Mouse (Mus musculus): ENCODE data around the gene D17Wsu92e. TPM values are rescaled to one million over a fixed set of nuclear protein-coding genes. Genes with fewer than 3 reads are reported as not detected.
A peak's percentile ranks its signal among the peaks of the same experiment; 100 is the strongest.

Gene D17Wsu92e
- polyA plus RNA-seq, 1 experiment from 2014 or later: 10.3 TPM

- 54% methylated on average over 1 of the region's 1 CpGs for WGBS
- no peak for ATAC-seq
- H3K4me3 ChIP-seq (ENCODE audit: low read length): no peak overlapping the region
- no peaks in the 10 kb centered on the region for H3K9me3 ChIP-seq (ENCODE audit: control insufficient read depth, low read length)
- H3K27me3 ChIP-seq (replicated peaks; ENCODE audit: control insufficient read depth, insufficient read depth, low read length): no peaks in the 10 kb centered on the region
- H3K27ac ChIP-seq (ENCODE audit: low read depth, low read length): no peak overlapping the region
- H3K4me1 ChIP-seq (ENCODE audit: control insufficient read depth, insufficient read depth, low read depth, low read length): peaks cover 10% of the 10 kb centered on the region
- H3K4me2 ChIP-seq (ENCODE audit: low read length): no peak overlapping the region
- no peaks in the 10 kb centered on the region for H3K36me3 ChIP-seq (ENCODE audit: control insufficient read depth, insufficient read depth, low read length)
- H3K9ac ChIP-seq (ENCODE audit: low read depth, low read length): no peak overlapping the region
Observed at GRCm38 (mm10) chr17:27824941-27825340, 4.5 kb upstream of the D17Wsu92e start.

GRCm38 (mm10) chr17:27823142-27823905 is 2.9 kb upstream of the D17Wsu92e start:
- Histone ChIP-seq H3K36me3 (ENCODE audit: control insufficient read depth, insufficient read depth, low read length) (no peaks in the 10 kb centered on the region), H3K9ac (ENCODE audit: low read depth, low read length) (no peak overlapping the region), H3K27ac (ENCODE audit: low read depth, low read length) (no peak overlapping the region), H3K9me3 (ENCODE audit: control insufficient read depth, low read length) (no peaks in the 10 kb centered on the region), H3K4me3 (ENCODE audit: low read length) (no peak overlapping the region), H3K4me2 (ENCODE audit: low read length) (no peak overlapping the region), H3K4me1 (ENCODE audit: control insufficient read depth, insufficient read depth, low read depth, low read length) (peaks cover 22% of the 10 kb centered on the region), H3K27me3 (replicated peaks; ENCODE audit: control insufficient read depth, insufficient read depth, low read length) (no peaks in the 10 kb centered on the region)
- 81% methylated on average over 9 of the region's 9 CpGs for WGBS
- no peak for ATAC-seq

GRCm38 (mm10) chr17:27821407-27822338 is 1.2 kb upstream of the D17Wsu92e start:
- Histone ChIP-seq H3K9me3 (ENCODE audit: control insufficient read depth, low read length) (no peaks in the 10 kb centered on the region), H3K4me3 (ENCODE audit: low read length) (peak overlapping the region; percentile 90), H3K9ac (ENCODE audit: low read depth, low read length) (peak overlapping the region; percentile 87), H3K27ac (ENCODE audit: low read depth, low read length) (peak overlapping the region; percentile 90), H3K4me2 (ENCODE audit: low read length) (peak overlapping the region; percentile 78), H3K4me1 (ENCODE audit: control insufficient read depth, insufficient read depth, low read depth, low read length) (peaks cover 27% of the 10 kb centered on the region), H3K36me3 (ENCODE audit: control insufficient read depth, insufficient read depth, low read length) (no peaks in the 10 kb centered on the region), H3K27me3 (replicated peaks; ENCODE audit: control insufficient read depth, insufficient read depth, low read length) (no peaks in the 10 kb centered on the region)
- 58% methylated on average over 9 of the region's 9 CpGs for WGBS
- no peak for ATAC-seq

GRCm38 (mm10) chr17:27819971-27820567 is 379 bp downstream of the D17Wsu92e start:
- peaks cover 23% of the 10 kb centered on the region for H3K4me1 ChIP-seq (ENCODE audit: control insufficient read depth, insufficient read depth, low read depth, low read length)
- peak overlapping the region; percentile 94 for H3K9ac ChIP-seq (ENCODE audit: low read depth, low read length)
- H3K27ac ChIP-seq (ENCODE audit: low read depth, low read length): peak overlapping the region; percentile 88
- H3K27me3 ChIP-seq (replicated peaks; ENCODE audit: control insufficient read depth, insufficient read depth, low read length): no peaks in the 10 kb centered on the region
- H3K36me3 ChIP-seq (ENCODE audit: control insufficient read depth, insufficient read depth, low read length): no peaks in the 10 kb centered on the region
- H3K4me3 ChIP-seq (ENCODE audit: low read length): peak overlapping the region; percentile 90
- no peaks in the 10 kb centered on the region for H3K9me3 ChIP-seq (ENCODE audit: control insufficient read depth, low read length)
- H3K4me2 ChIP-seq (ENCODE audit: low read length): peak overlapping the region; percentile 89
- ATAC-seq: peak; percentile 84
- under 1% methylated on average over 49 of the region's 62 CpGs for WGBS

- no peak for ATAC-seq
- Histone ChIP-seq H3K4me3 (ENCODE audit: low read length) (peak overlapping the region; percentile 90), H3K9me3 (ENCODE audit: control insufficient read depth, low read length) (no peaks in the 10 kb centered on the region), H3K9ac (ENCODE audit: low read depth, low read length) (peak overlapping the region; percentile 94), H3K27me3 (replicated peaks; ENCODE audit: control insufficient read depth, insufficient read depth, low read length) (no peaks in the 10 kb centered on the region), H3K27ac (ENCODE audit: low read depth, low read length) (peak overlapping the region; percentile 88), H3K4me1 (ENCODE audit: control insufficient read depth, insufficient read depth, low read depth, low read length) (peaks cover 23% of the 10 kb centered on the region), H3K36me3 (ENCODE audit: control insufficient read depth, insufficient read depth, low read length) (no peaks in the 10 kb centered on the region), H3K4me2 (ENCODE audit: low read length) (peak overlapping the region; percentile 89)
- WGBS: under 1% methylated on average over 20 of the region's 20 CpGs
Observed at GRCm38 (mm10) chr17:27819521-27819970, 902 bp downstream of the D17Wsu92e start.

- Histone ChIP-seq H3K4me3 (ENCODE audit: low read length) (peak overlapping the region; percentile 90), H3K9me3 (ENCODE audit: control insufficient read depth, low read length) (no peaks in the 10 kb centered on the region), H3K27ac (ENCODE audit: low read depth, low read length) (no peak overlapping the region), H3K4me2 (ENCODE audit: low read length) (peak overlapping the region; percentile 89), H3K36me3 (ENCODE audit: control insufficient read depth, insufficient read depth, low read length) (no peaks in the 10 kb centered on the region), H3K9ac (ENCODE audit: low read depth, low read length) (peak overlapping the region; percentile 94), H3K27me3 (replicated peaks; ENCODE audit: control insufficient read depth, insufficient read depth, low read length) (no peaks in the 10 kb centered on the region), H3K4me1 (ENCODE audit: control insufficient read depth, insufficient read depth, low read depth, low read length) (peaks cover 23% of the 10 kb centered on the region)
- no peak for ATAC-seq
- 24% methylated on average over 7 of the region's 7 CpGs for WGBS
Observed at GRCm38 (mm10) chr17:27819011-27819410, 1.4 kb downstream of the D17Wsu92e start.

- ATAC-seq: no peak
- H3K36me3 ChIP-seq (ENCODE audit: control insufficient read depth, insufficient read depth, low read length): no peaks in the 10 kb centered on the region
- no peak overlapping the region for H3K9ac ChIP-seq (ENCODE audit: low read depth, low read length)
- peaks cover 18% of the 10 kb centered on the region for H3K4me1 ChIP-seq (ENCODE audit: control insufficient read depth, insufficient read depth, low read depth, low read length)
- no peak overlapping the region for H3K4me2 ChIP-seq (ENCODE audit: low read length)
- H3K9me3 ChIP-seq (ENCODE audit: control insufficient read depth, low read length): no peaks in the 10 kb centered on the region
- H3K4me3 ChIP-seq (ENCODE audit: low read length): no peak overlapping the region
- H3K27me3 ChIP-seq (replicated peaks; ENCODE audit: control insufficient read depth, insufficient read depth, low read length): no peaks in the 10 kb centered on the region
- no peak overlapping the region for H3K27ac ChIP-seq (ENCODE audit: low read depth, low read length)
Observed at GRCm38 (mm10) chr17:27814606-27815005, 5.8 kb downstream of the D17Wsu92e start.

- Histone ChIP-seq H3K36me3 (ENCODE audit: control insufficient read depth, insufficient read depth, low read length) (no peaks in the 10 kb centered on the region), H3K4me3 (ENCODE audit: low read length) (no peak overlapping the region), H3K27me3 (replicated peaks; ENCODE audit: control insufficient read depth, insufficient read depth, low read length) (no peaks in the 10 kb centered on the region), H3K4me2 (ENCODE audit: low read length) (no peak overlapping the region), H3K9ac (ENCODE audit: low read depth, low read length) (no peak overlapping the region), H3K27ac (ENCODE audit: low read depth, low read length) (no peak overlapping the region), H3K4me1 (ENCODE audit: control insufficient read depth, insufficient read depth, low read depth, low read length) (no peaks in the 10 kb centered on the region), H3K9me3 (ENCODE audit: control insufficient read depth, low read length) (no peaks in the 10 kb centered on the region)
- no peak for ATAC-seq
- WGBS: 70% methylated on average over 3 of the region's 3 CpGs
Observed at GRCm38 (mm10) chr17:27811980-27812379, 8.5 kb downstream of the D17Wsu92e start.

Data from hindbrain, embryonic 16.5 days (tissue).